Mouse (Mus musculus): ENCODE results near the gene Obp2a. TPM values are rescaled to one million over a fixed set of nuclear protein-coding genes. Genes with fewer than 3 reads are reported as not detected.
"Not testable (repeated sequence)": the region's sequence is repeated elsewhere in the genome, so short reads cannot be mapped to it uniquely, and the experiment has no call there.

The Obp2a gene
- polyA plus RNA-seq, 1 experiment from 2014 or later, result not detected

- no peak for ATAC-seq (replicated peaks)
- no peaks in the 10 kb centered on the region for H3K27me3 ChIP-seq
- no peak within 1 kb of the TSS for H3K4me2 ChIP-seq (replicated peaks)
- no peaks in the 10 kb centered on the region for H3K36me3 ChIP-seq
- no peaks in the 10 kb centered on the region for H3K4me1 ChIP-seq
- H3K9me3 ChIP-seq, result no peaks in the 10 kb centered on the region
- no peak within 1 kb of the TSS for H3K4me3 ChIP-seq
- no peak within 1 kb of the TSS for H3K9ac ChIP-seq (replicated peaks)
- 66% methylated on average over 2 of the region's 2 CpGs for WGBS
- H3K27ac ChIP-seq (replicated peaks), result no peak within 1 kb of the TSS
Observed at GRCm38 (mm10) chr2:25682426-25682825, 17.4 kb upstream of the Obp2a start, which contains the start of gene Lcn10. Lcn10 (plus strand) TSS chr2:25682726.

DNA sequence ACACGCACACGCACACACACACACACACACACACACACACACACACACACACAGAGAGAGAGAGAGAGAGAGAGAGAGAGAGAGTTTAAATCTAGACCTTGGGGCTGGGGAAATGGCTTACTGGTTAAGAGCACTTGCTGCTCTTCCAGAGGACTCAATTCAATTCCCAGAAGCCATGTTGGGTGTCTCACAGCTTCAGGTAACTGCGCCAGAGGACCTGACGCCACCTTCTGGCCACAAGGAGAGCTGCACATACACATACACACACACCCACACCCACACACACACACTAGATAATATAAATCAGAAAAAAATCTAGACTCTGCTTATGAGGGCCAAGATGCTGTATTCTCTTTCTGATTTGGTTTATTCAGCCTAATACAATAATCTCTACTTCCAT is 12.9 kb upstream of the Obp2a start:
- Histone ChIP-seq H3K9ac (replicated peaks) (no peak overlapping the region), H3K36me3 (no peaks in the 10 kb centered on the region), H3K4me2 (replicated peaks) (no peak overlapping the region), H3K27ac (replicated peaks) (no peak overlapping the region), H3K9me3 (no peaks in the 10 kb centered on the region), H3K4me3 (no peak overlapping the region), H3K27me3 (no peaks in the 10 kb centered on the region), H3K4me1 (no peaks in the 10 kb centered on the region)
- ATAC-seq (replicated peaks), result no peak
- 71% methylated on average over 4 of the region's 4 CpGs for WGBS

GRCm38 (mm10) chr2:25694605-25695004 is 5.2 kb upstream of the Obp2a start:
- Histone ChIP-seq H3K27ac (replicated peaks) (no peak overlapping the region), H3K4me2 (replicated peaks) (no peak overlapping the region), H3K4me1 (no peaks in the 10 kb centered on the region), H3K36me3 (no peaks in the 10 kb centered on the region), H3K27me3 (no peaks in the 10 kb centered on the region), H3K4me3 (no peak overlapping the region), H3K9ac (replicated peaks) (no peak overlapping the region), H3K9me3 (no peaks in the 10 kb centered on the region)
- ATAC-seq (replicated peaks), result no peak

GRCm38 (mm10) chr2:25696951-25697350 is 2.9 kb upstream of the Obp2a start:
- WGBS, result 71% methylated on average over 4 of the region's 4 CpGs
- ATAC-seq (replicated peaks), result no peak
- no peak overlapping the region for H3K4me2 ChIP-seq (replicated peaks)
- H3K4me3 ChIP-seq, result no peak overlapping the region
- no peaks in the 10 kb centered on the region for H3K9me3 ChIP-seq
- no peaks in the 10 kb centered on the region for H3K27me3 ChIP-seq
- no peak overlapping the region for H3K9ac ChIP-seq (replicated peaks)
- no peaks in the 10 kb centered on the region for H3K36me3 ChIP-seq
- H3K27ac ChIP-seq (replicated peaks), result no peak overlapping the region
- no peaks in the 10 kb centered on the region for H3K4me1 ChIP-seq

GRCm38 (mm10) chr2:25698696-25699095 is 1.1 kb upstream of the Obp2a start:
- H3K4me3 ChIP-seq, result no peak overlapping the region
- no peak for ATAC-seq (replicated peaks)
- H3K9ac ChIP-seq (replicated peaks), result no peak overlapping the region
- WGBS, result 94% methylated on average over 2 of the region's 2 CpGs
- no peaks in the 10 kb centered on the region for H3K9me3 ChIP-seq
- no peak overlapping the region for H3K27ac ChIP-seq (replicated peaks)
- no peak overlapping the region for H3K4me2 ChIP-seq (replicated peaks)
- H3K4me1 ChIP-seq, result no peaks in the 10 kb centered on the region
- H3K27me3 ChIP-seq, result no peaks in the 10 kb centered on the region
- H3K36me3 ChIP-seq, result no peaks in the 10 kb centered on the region

GRCm38 (mm10) chr2:25701001-25701400 is 1.2 kb downstream of the Obp2a start:
- WGBS, result 77% methylated on average over 5 of the region's 5 CpGs
- Histone ChIP-seq H3K27me3 (no peaks in the 10 kb centered on the region), H3K9ac (replicated peaks) (no peak overlapping the region), H3K9me3 (no peaks in the 10 kb centered on the region), H3K36me3 (no peaks in the 10 kb centered on the region), H3K4me1 (no peaks in the 10 kb centered on the region), H3K4me3 (no peak overlapping the region), H3K27ac (replicated peaks) (no peak overlapping the region), H3K4me2 (replicated peaks) (no peak overlapping the region)
- no peak for ATAC-seq (replicated peaks)

GRCm38 (mm10) chr2:25703706-25704105 is 3.9 kb downstream of the Obp2a start:
- Histone ChIP-seq H3K9ac (replicated peaks) (no peak overlapping the region), H3K36me3 (no peaks in the 10 kb centered on the region), H3K27me3 (no peaks in the 10 kb centered on the region), H3K4me3 (no peak overlapping the region), H3K4me2 (replicated peaks) (no peak overlapping the region), H3K4me1 (peaks cover 14% of the 10 kb centered on the region), H3K27ac (replicated peaks) (no peak overlapping the region), H3K9me3 (no peaks in the 10 kb centered on the region)
- no peak for ATAC-seq (replicated peaks)
- WGBS, result 88% methylated on average over 4 of the region's 4 CpGs

- Histone ChIP-seq H3K27me3 (no peaks in the 10 kb centered on the region), H3K4me1 (peaks cover 25% of the 10 kb centered on the region), H3K36me3 (no peaks in the 10 kb centered on the region), H3K9ac (replicated peaks) (peak within 1 kb of the TSS; percentile 74), H3K9me3 (no peaks in the 10 kb centered on the region), H3K4me3 (peak within 1 kb of the TSS; percentile 79), H3K27ac (replicated peaks) (peak within 1 kb of the TSS; percentile 87), H3K4me2 (replicated peaks) (peak within 1 kb of the TSS; percentile 64)
- WGBS, result under 1% methylated on average over 78 of the region's 78 CpGs
- peak; percentile 97 for ATAC-seq (replicated peaks)
Observed at GRCm38 (mm10) chr2:25706643-25707481, 7.0 kb downstream of the Obp2a start, which contains the start of gene Bmyc. Bmyc (plus strand) TSS chr2:25706739.

- ATAC-seq (replicated peaks), result no peak
- WGBS, result 81% methylated on average over 2 of the region's 2 CpGs
- H3K4me3 ChIP-seq, result peak overlapping the region; percentile 13
- peak overlapping the region; percentile 30 for H3K4me2 ChIP-seq (replicated peaks)
- no peaks in the 10 kb centered on the region for H3K9me3 ChIP-seq
- H3K4me1 ChIP-seq, result peaks cover 25% of the 10 kb centered on the region
- H3K36me3 ChIP-seq, result no peaks in the 10 kb centered on the region
- no peak overlapping the region for H3K27ac ChIP-seq (replicated peaks)
- H3K9ac ChIP-seq (replicated peaks), result no peak overlapping the region
- no peaks in the 10 kb centered on the region for H3K27me3 ChIP-seq
Observed at GRCm38 (mm10) chr2:25708121-25708520, 8.3 kb downstream of the Obp2a start.

DNA sequence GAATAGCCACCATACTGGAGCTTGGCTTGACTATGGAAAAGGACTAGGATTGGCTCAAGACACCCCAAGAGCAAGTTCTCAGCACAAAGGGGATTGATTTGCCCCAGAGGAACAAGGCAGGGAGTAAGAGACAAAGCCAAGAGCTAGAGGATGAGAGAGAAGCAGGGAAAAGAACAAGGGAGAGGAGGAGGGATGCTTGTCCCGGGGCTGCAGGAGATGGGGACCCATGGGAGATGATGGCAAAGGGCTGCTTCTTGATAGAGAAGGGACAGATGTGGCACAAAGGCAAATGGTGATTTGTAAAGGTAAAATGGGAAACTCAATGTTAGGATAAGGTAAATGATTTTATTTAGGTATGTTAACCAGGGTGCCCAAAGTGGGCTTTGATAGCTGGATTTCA is 9.2 kb downstream of the Obp2a start:
- H3K4me1 ChIP-seq, result peaks cover 25% of the 10 kb centered on the region
- not testable (repeated sequence) for H3K9me3 ChIP-seq; ATAC-seq (replicated peaks); H3K4me3 ChIP-seq; H3K4me2 ChIP-seq (replicated peaks); H3K27ac ChIP-seq (replicated peaks); H3K9ac ChIP-seq (replicated peaks); H3K36me3 ChIP-seq; H3K27me3 ChIP-seq
- 93% methylated on average over 1 of the region's 1 CpGs for WGBS

- not testable (repeated sequence) for H3K9me3 ChIP-seq; H3K36me3 ChIP-seq; H3K27me3 ChIP-seq; H3K4me3 ChIP-seq; H3K9ac ChIP-seq (replicated peaks); H3K27ac ChIP-seq (replicated peaks); ATAC-seq (replicated peaks); H3K4me2 ChIP-seq (replicated peaks)
- 58% methylated on average over 2 of the region's 2 CpGs for WGBS
- peaks cover 25% of the 10 kb centered on the region for H3K4me1 ChIP-seq
Observed at GRCm38 (mm10) chr2:25709791-25710190, 9.9 kb downstream of the Obp2a start.

DNA sequence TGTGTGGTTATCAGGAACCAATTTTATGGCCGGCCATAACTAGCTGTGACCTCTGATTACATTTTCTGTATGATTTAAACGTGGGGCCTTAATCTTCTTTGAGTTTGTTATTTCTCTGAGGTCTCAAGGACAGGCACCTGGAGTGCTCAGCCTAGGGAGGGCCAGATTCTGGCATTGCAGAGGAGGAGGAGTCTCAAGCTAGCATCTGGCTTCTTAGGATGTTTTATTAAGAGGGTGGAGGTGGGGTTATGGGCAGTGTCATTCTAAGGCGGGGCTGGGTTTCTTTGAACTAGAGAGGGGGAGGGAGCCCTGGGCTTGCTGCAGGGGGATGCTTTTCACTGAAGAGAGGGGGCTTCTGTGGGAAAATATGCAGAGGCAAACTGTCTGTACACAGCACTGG is 11.8 kb downstream of the Obp2a start:
- H3K36me3 ChIP-seq; H3K27ac ChIP-seq (replicated peaks); H3K27me3 ChIP-seq; ATAC-seq (replicated peaks); H3K9me3 ChIP-seq; H3K4me3 ChIP-seq; H3K9ac ChIP-seq (replicated peaks); H3K4me2 ChIP-seq (replicated peaks): not testable (repeated sequence)
- 32% methylated on average over 3 of the region's 3 CpGs for WGBS
- peaks cover 21% of the 10 kb centered on the region for H3K4me1 ChIP-seq

- no peaks in the 10 kb centered on the region for H3K4me1 ChIP-seq
- H3K27ac ChIP-seq (replicated peaks), result no peak overlapping the region
- no peak overlapping the region for H3K4me3 ChIP-seq
- no peak overlapping the region for H3K9ac ChIP-seq (replicated peaks)
- H3K9me3 ChIP-seq, result no peaks in the 10 kb centered on the region
- H3K36me3 ChIP-seq, result no peaks in the 10 kb centered on the region
- H3K27me3 ChIP-seq, result no peaks in the 10 kb centered on the region
- ATAC-seq (replicated peaks), result no peak
- H3K4me2 ChIP-seq (replicated peaks), result no peak overlapping the region
Observed at GRCm38 (mm10) chr2:25717222-25717621, 17.4 kb downstream of the Obp2a start.

Data from forebrain, embryonic 15.5 days (tissue).